Mouse (Mus musculus): ENCODE results near the gene Aldh18a1. TPM values are rescaled to one million over a fixed set of nuclear protein-coding genes. Genes with fewer than 3 reads are reported as not detected.

Gene Aldh18a1
- polyA plus RNA-seq, 1 experiment from 2014 or later: 41.2 TPM

DNA sequence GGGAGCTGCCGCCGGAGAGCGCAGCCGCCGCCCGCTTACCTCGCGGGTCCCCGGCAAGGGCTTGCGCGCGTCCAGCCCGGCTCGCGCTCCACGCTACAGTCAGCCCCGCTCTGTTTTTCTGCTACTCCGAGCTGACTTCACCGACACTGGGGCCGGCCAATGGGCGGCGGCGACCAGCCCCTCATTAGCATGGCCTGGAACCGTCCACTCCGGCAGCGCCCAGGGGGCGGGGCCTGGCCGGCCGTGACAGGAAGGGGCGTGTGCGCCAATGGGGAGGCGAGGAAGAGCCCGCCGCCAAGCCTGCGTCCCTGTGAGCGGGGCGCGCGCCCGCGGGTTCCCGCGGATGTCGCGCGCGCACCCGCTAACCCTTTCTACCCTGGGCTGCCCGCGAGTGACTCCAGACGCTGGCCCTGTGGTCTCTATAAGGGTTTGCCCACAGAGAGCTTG lies 74.6 kb downstream of the Aldh18a1 start, which contains the start of gene Sorbs1:
Gene Sorbs1 (minus strand): TSS at position 148 of the 447 bp plus-strand sequence.
- Histone ChIP-seq H3K36me3 (ENCODE audit: control insufficient read depth, insufficient read depth, low read length) (no peaks in the 10 kb centered on the region), H3K27me3 (ENCODE audit: control insufficient read depth, insufficient read depth, low read length) (no peaks in the 10 kb centered on the region), H3K4me2 (ENCODE audit: low read length) (peak within 1 kb of the TSS; percentile 83), H3K4me3 (ENCODE audit: control insufficient read depth in 1 of 2, insufficient read depth in 1 of 2, low read depth in 1 of 2, low read length in 2 of 2) (peak within 1 kb of the TSS; percentile 66 to 74), H3K27ac (replicated peaks in 1 of 2; ENCODE audit: control insufficient read depth in 1 of 2, insufficient read depth in 1 of 2, low read depth in 2 of 2, low read length in 2 of 2) (peak within 1 kb of the TSS; percentile 83 to 92), H3K9me3 (ENCODE audit: control insufficient read depth, low read length) (no peaks in the 10 kb centered on the region), H3K4me1 (ENCODE audit: control insufficient read depth in 2 of 2, insufficient read depth in 2 of 2, low read length in 2 of 2) (peaks cover 13 to 33% of the 10 kb centered on the region in 2 experiments), H3K9ac (ENCODE audit: low read length) (peak within 1 kb of the TSS; percentile 82)
- peak; percentile 98 for ATAC-seq (ENCODE audit: insufficient number of reproducible peaks, insufficient read depth, low FRiP score, low read depth)
- 0% methylated on average over 46 of the region's 51 CpGs for WGBS

DNA sequence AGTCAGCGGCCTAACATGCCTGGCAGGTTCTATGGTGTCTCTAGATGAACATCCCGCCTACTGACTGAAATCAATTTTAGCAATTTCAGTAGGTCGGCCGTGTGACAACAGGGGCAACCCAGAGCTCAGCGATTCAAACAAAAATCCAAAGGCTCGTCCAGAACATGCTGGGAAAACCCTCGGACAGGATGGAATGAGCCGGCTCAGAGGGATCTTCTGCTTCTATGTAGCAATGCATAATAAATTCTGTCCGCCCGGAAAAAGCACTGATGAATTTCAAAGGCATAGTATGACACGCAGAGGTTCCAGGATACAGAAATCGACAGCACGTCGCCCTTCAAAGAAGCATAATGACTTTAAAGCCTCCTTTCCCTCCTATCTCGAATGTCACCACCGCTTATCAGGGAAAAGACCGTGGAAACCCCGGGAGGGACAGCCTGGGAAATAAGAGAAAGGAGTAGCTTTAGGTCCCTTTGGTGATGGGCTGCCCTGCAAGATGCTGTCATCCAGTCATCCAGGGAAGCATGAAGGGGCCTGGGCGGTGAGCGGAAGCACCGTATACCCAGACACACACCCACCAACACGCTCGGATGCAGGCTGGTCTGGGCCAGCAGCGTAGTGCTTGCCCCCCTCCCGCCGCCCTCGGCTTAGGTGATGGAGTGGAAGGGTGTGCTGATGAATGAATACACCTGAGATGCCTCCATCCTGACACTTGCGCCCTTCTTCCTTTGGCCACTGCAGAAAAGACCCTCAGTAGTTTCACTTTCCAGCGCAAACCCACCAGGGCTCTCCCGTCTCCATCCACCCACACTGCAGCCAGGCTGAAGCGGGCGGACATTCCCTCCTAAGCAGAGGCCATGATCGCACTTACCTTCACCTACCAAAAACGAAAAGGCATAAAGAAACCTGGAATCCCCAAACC lies 75.5 kb downstream of the Aldh18a1 start:
- Histone ChIP-seq H3K4me3 (ENCODE audit: control insufficient read depth in 1 of 2, insufficient read depth in 1 of 2, low read depth in 1 of 2, low read length in 2 of 2) (peak overlapping the region; percentile 66 to 74), H3K4me1 (ENCODE audit: control insufficient read depth in 2 of 2, insufficient read depth in 2 of 2, low read length in 2 of 2) (peaks cover 13 to 33% of the 10 kb centered on the region in 2 experiments), H3K4me2 (ENCODE audit: low read length) (peak overlapping the region; percentile 83), H3K36me3 (ENCODE audit: control insufficient read depth, insufficient read depth, low read length) (no peaks in the 10 kb centered on the region), H3K27ac (replicated peaks in 1 of 2; ENCODE audit: control insufficient read depth in 1 of 2, insufficient read depth in 1 of 2, low read depth in 2 of 2, low read length in 2 of 2) (peak overlapping the region; percentile 83 to 92), H3K9ac (ENCODE audit: low read length) (peak overlapping the region; percentile 82), H3K9me3 (ENCODE audit: control insufficient read depth, low read length) (no peaks in the 10 kb centered on the region), H3K27me3 (ENCODE audit: control insufficient read depth, insufficient read depth, low read length) (no peaks in the 10 kb centered on the region)
- ATAC-seq (ENCODE audit: insufficient number of reproducible peaks, insufficient read depth, low FRiP score, low read depth): peak; percentile 2; the same call in 1 of the 2 replicates
- under 1% methylated on average over 34 of the region's 34 CpGs for WGBS

DNA sequence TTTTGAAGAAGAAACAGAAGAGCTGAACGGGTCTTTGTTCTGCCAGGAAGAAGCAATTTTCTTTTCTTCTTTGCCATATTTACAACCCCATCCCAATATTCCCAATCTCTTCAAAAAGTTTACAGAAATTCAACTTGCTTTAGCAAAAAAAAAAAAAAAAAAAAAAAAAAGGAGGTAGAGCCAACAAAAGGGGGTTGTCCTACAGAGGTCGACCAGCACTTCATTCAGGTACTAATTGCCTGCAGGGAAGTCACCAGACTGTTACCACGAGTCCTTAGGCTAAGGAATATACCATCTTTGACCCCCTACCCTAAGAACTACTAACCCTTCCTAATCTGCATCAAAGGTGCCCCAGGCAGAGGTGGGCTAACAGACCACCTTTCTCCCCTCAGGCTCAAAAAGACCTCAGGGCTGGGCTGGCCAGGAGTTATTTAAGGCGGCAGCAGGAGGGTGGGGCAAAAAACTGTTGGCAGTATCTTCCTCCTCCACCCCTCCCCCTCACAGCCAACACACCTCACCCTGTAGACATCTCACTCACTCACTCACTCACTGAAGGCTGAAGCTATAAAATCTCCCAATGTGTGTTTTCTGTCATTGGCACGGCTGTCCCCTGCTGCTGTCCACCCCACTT lies 76.5 kb downstream of the Aldh18a1 start:
- Histone ChIP-seq H3K4me3 (ENCODE audit: control insufficient read depth in 1 of 2, insufficient read depth in 1 of 2, low read depth in 1 of 2, low read length in 2 of 2) (peak overlapping the region; percentile 66 to 74), H3K27me3 (ENCODE audit: control insufficient read depth, insufficient read depth, low read length) (no peaks in the 10 kb centered on the region), H3K27ac (replicated peaks in 1 of 2; ENCODE audit: control insufficient read depth in 1 of 2, insufficient read depth in 1 of 2, low read depth in 2 of 2, low read length in 2 of 2) (peak overlapping the region; percentile 71 to 92), H3K4me1 (ENCODE audit: control insufficient read depth in 2 of 2, insufficient read depth in 2 of 2, low read length in 2 of 2) (peaks cover 13 to 33% of the 10 kb centered on the region in 2 experiments), H3K4me2 (ENCODE audit: low read length) (peak overlapping the region; percentile 83), H3K9me3 (ENCODE audit: control insufficient read depth, low read length) (no peaks in the 10 kb centered on the region), H3K9ac (ENCODE audit: low read length) (peak overlapping the region; percentile 82), H3K36me3 (ENCODE audit: control insufficient read depth, insufficient read depth, low read length) (no peaks in the 10 kb centered on the region)
- 6% methylated on average over 5 of the region's 5 CpGs for WGBS
- ATAC-seq (ENCODE audit: insufficient number of reproducible peaks, insufficient read depth, low FRiP score, low read depth): no peak

GRCm38 (mm10) chr19:40511100-40511439 lies 77.2 kb downstream of the Aldh18a1 start:
- Histone ChIP-seq H3K4me1 (ENCODE audit: control insufficient read depth in 2 of 2, insufficient read depth in 2 of 2, low read length in 2 of 2) (peaks cover 13 to 35% of the 10 kb centered on the region in 2 experiments), H3K9ac (ENCODE audit: low read length) (peak overlapping the region; percentile 82), H3K4me2 (ENCODE audit: low read length) (peak overlapping the region; percentile 83), H3K27ac (replicated peaks in 1 of 2; ENCODE audit: control insufficient read depth in 1 of 2, insufficient read depth in 1 of 2, low read depth in 2 of 2, low read length in 2 of 2) (peak overlapping the region in 1 of 2 experiments; percentile 92; a peak in 2 of 4 replicates), H3K36me3 (ENCODE audit: control insufficient read depth, insufficient read depth, low read length) (no peaks in the 10 kb centered on the region), H3K27me3 (ENCODE audit: control insufficient read depth, insufficient read depth, low read length) (no peaks in the 10 kb centered on the region), H3K9me3 (ENCODE audit: control insufficient read depth, low read length) (no peaks in the 10 kb centered on the region), H3K4me3 (ENCODE audit: control insufficient read depth in 1 of 2, insufficient read depth in 1 of 2, low read depth in 1 of 2, low read length in 2 of 2) (0 out of 4 replicates have a peak overlapping the region, but pooled peaks of 1 of the 2 experiments have one; percentile 12)
- 73% methylated on average over 8 of the region's 8 CpGs for WGBS
- no peak for ATAC-seq (ENCODE audit: insufficient number of reproducible peaks, insufficient read depth, low FRiP score, low read depth)

DNA sequence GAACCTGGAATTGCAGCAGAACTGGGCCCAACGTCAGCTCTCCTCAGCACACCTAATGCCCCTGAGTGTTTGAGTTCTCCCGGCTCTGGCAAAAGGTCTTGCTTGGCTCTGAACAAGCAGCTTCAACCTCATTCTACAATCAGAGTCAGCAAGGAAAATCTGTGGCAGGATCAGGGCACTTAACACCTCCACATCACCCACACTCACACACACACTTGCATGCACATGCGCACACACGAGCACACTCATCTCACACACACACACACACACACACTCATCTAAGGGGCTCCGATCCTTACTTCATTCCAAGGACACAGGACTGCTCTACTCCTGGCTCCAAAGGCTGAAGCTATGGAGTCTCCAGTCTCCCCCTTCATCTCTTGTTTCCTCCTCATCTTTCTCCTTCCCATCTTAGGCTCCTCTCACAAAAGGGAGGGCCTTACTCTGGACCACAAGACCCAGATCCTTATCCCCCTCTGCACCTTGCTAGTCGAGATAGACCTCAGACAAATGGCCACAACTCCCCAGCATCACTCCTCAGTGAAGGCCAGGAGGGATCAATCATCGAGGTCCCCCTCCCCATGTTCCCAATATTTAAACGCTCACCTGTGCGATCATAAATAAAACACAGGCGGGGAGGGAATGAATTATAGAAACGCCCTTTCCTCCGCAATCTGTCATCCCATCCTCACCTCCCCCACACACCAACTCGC lies 77.7 kb downstream of the Aldh18a1 start:
- no peak for ATAC-seq (ENCODE audit: insufficient number of reproducible peaks, insufficient read depth, low FRiP score, low read depth)
- Histone ChIP-seq H3K27ac (replicated peaks in 1 of 2; ENCODE audit: control insufficient read depth in 1 of 2, insufficient read depth in 1 of 2, low read depth in 2 of 2, low read length in 2 of 2) (0 out of 4 replicates have a peak overlapping the region, but pooled peaks of 1 of the 2 experiments have one; percentile 5), H3K36me3 (ENCODE audit: control insufficient read depth, insufficient read depth, low read length) (no peaks in the 10 kb centered on the region), H3K9me3 (ENCODE audit: control insufficient read depth, low read length) (no peaks in the 10 kb centered on the region), H3K4me3 (ENCODE audit: control insufficient read depth in 1 of 2, insufficient read depth in 1 of 2, low read depth in 1 of 2, low read length in 2 of 2) (no peak overlapping the region), H3K4me1 (ENCODE audit: control insufficient read depth in 2 of 2, insufficient read depth in 2 of 2, low read length in 2 of 2) (peaks cover 13 to 39% of the 10 kb centered on the region in 2 experiments), H3K9ac (ENCODE audit: low read length) (peak overlapping the region; percentile 82), H3K27me3 (ENCODE audit: control insufficient read depth, insufficient read depth, low read length) (no peaks in the 10 kb centered on the region), H3K4me2 (ENCODE audit: low read length) (peak overlapping the region; percentile 83)
- WGBS: 74% methylated on average over 13 of the region's 13 CpGs

DNA sequence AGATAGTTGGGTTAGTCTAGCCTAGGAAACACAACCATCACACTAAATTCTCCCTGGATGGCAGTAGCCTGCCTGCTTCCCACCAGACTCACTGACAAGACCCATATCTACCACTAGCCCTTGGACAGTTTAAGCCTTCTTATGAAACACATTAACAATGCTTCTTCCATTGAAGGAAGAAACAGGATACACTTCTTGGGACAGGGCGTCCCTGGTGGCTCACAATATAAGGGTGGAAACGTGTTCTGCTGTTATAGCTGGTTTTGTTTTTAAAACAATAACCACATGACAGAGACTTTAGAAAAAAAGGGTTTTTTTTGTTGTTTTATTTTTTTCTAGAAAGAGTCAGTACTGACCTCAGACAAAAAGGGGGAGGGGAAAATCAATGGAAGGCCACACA lies 79.0 kb downstream of the Aldh18a1 start:
- ATAC-seq (ENCODE audit: insufficient number of reproducible peaks, insufficient read depth, low FRiP score, low read depth): no peak
- H3K27ac ChIP-seq (replicated peaks in 1 of 2; ENCODE audit: control insufficient read depth in 1 of 2, insufficient read depth in 1 of 2, low read depth in 2 of 2, low read length in 2 of 2): peak overlapping the region; percentile 31 to 35; a peak in 1 of 4 replicates
- 77% methylated on average over 2 of the region's 2 CpGs for WGBS

DNA sequence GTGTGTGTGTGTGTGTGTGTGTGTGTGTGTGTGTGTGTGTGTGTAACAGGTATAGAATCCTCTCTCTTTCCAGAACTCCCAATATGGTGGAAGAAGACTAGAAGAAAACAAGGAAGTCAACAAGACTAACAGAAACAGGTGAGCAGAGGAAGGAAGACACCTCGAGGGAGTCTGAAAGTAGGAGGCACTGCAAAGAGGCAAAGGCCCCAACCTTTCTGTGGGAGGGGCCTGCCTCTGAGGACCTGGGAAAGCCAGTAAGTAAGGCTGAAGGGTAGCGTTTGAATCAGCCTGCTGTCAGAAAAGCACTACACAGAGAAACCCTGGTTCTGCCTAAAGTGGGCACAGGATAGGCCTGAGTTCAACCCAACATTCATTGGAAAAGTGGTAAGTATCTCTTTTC lies 79.4 kb downstream of the Aldh18a1 start:
- Histone ChIP-seq H3K4me2 (ENCODE audit: low read length) (no peak overlapping the region), H3K27ac (replicated peaks in 1 of 2; ENCODE audit: control insufficient read depth in 1 of 2, insufficient read depth in 1 of 2, low read depth in 2 of 2, low read length in 2 of 2) (peak overlapping the region; percentile 31 to 35; a peak in 1 of 4 replicates), H3K9ac (ENCODE audit: low read length) (no peak overlapping the region), H3K27me3 (ENCODE audit: control insufficient read depth, insufficient read depth, low read length) (no peaks in the 10 kb centered on the region), H3K36me3 (ENCODE audit: control insufficient read depth, insufficient read depth, low read length) (0 out of 2 replicates have a peak, but pooled peaks cover 1% of the 10 kb centered on the region), H3K4me3 (ENCODE audit: control insufficient read depth in 1 of 2, insufficient read depth in 1 of 2, low read depth in 1 of 2, low read length in 2 of 2) (no peak overlapping the region), H3K4me1 (ENCODE audit: control insufficient read depth in 2 of 2, insufficient read depth in 2 of 2, low read length in 2 of 2) (peaks cover 19 to 51% of the 10 kb centered on the region in 2 experiments), H3K9me3 (ENCODE audit: control insufficient read depth, low read length) (no peaks in the 10 kb centered on the region)
- WGBS: 51% methylated on average over 2 of the region's 2 CpGs
- ATAC-seq (ENCODE audit: insufficient number of reproducible peaks, insufficient read depth, low FRiP score, low read depth): no peak

More for the DNA sequence above, 79.0 kb downstream of the Aldh18a1 start:
- no peaks in the 10 kb centered on the region for H3K36me3 ChIP-seq (ENCODE audit: control insufficient read depth, insufficient read depth, low read length)
- H3K4me3 ChIP-seq (ENCODE audit: control insufficient read depth in 1 of 2, insufficient read depth in 1 of 2, low read depth in 1 of 2, low read length in 2 of 2): no peak overlapping the region
- H3K4me2 ChIP-seq (ENCODE audit: low read length): no peak overlapping the region
- no peaks in the 10 kb centered on the region for H3K9me3 ChIP-seq (ENCODE audit: control insufficient read depth, low read length)
- H3K27me3 ChIP-seq (ENCODE audit: control insufficient read depth, insufficient read depth, low read length): no peaks in the 10 kb centered on the region
- no peak overlapping the region for H3K9ac ChIP-seq (ENCODE audit: low read length)
- H3K4me1 ChIP-seq (ENCODE audit: control insufficient read depth in 2 of 2, insufficient read depth in 2 of 2, low read length in 2 of 2): peaks cover 19 to 51% of the 10 kb centered on the region in 2 experiments

All from heart, embryonic 14.5 days (tissue).